Mouse (Mus musculus) duodenum, adult 2 months (tissue): ENCODE results near the gene Rab44. TPM values are rescaled to one million over a fixed set of nuclear protein-coding genes. Genes with fewer than 3 reads are reported as not detected.

Experiments
- polyA plus RNA-seq: library from polyadenylated mRNA; depleted of rRNA; stranded (reverse); fragments of >200 nt; gene quantifications from 2 replicates; pipeline ENCODE4 v1.2.3, GENCODE M21; 2012; ENCODE audit warnings: low replicate concordance; rRNA removed

The Rab44 gene
- 0.39 and 0.45 TPM in 2 replicates for polyA plus RNA-seq

GRCm38 (mm10) chr17:29113591-29114352 lies at the start of gene Rab44:
Gene Rab44 (plus strand): TSS chr17:29114145.

GRCm38 (mm10) chr17:29090776-29091175 lies 23.2 kb upstream of the Rab44 start, which contains the start of gene Cdkn1a:
Gene Cdkn1a (plus strand): TSS chr17:29090976.

Other genes with a start within 250 kb of the Rab44 start
- 15.7 and 38.2 TPM in 2 replicates for gene 4930539E08Rik, start 198.8 kb upstream of the Rab44 start, polyA plus RNA-seq
- not detected in 2 replicates for gene Pxt1, start 170.3 kb upstream of the Rab44 start, polyA plus RNA-seq
- 9.8 and 23.4 TPM in 2 replicates for gene Kctd20, start 162.2 kb upstream of the Rab44 start, polyA plus RNA-seq
- gene Stk38, start 106.2 kb upstream of the Rab44 start, polyA plus RNA-seq, result 144 and 172 TPM in 2 replicates
- gene Srsf3, start 81.5 kb upstream of the Rab44 start, polyA plus RNA-seq, result 54.2 and 156 TPM in 2 replicates
- 102 and 238 TPM in 2 replicates for gene Cdkn1a, start 23.2 kb upstream of the Rab44 start, polyA plus RNA-seq
- gene Cpne5, start 124.0 kb downstream of the Rab44 start, polyA plus RNA-seq, result 0.51 and 1.1 TPM in 2 replicates
- 22.4 and 27.2 TPM in 2 replicates for gene Ppil1, start 150.0 kb downstream of the Rab44 start, polyA plus RNA-seq
- 35.7 and 53.2 TPM in 2 replicates for gene BC004004, start 154.6 kb downstream of the Rab44 start, polyA plus RNA-seq
- gene Pi16, start 203.5 kb downstream of the Rab44 start, polyA plus RNA-seq, result 1.0 and 2.4 TPM in 2 replicates
- 165 and 261 TPM in 2 replicates for gene Mtch1, start 233.8 kb downstream of the Rab44 start, polyA plus RNA-seq
- gene Fgd2, start 246.8 kb downstream of the Rab44 start, polyA plus RNA-seq, result 12.8 and 22.0 TPM in 2 replicates